ENCODE assay signal across 10 mouse cellular contexts in the genomic region with DNA sequence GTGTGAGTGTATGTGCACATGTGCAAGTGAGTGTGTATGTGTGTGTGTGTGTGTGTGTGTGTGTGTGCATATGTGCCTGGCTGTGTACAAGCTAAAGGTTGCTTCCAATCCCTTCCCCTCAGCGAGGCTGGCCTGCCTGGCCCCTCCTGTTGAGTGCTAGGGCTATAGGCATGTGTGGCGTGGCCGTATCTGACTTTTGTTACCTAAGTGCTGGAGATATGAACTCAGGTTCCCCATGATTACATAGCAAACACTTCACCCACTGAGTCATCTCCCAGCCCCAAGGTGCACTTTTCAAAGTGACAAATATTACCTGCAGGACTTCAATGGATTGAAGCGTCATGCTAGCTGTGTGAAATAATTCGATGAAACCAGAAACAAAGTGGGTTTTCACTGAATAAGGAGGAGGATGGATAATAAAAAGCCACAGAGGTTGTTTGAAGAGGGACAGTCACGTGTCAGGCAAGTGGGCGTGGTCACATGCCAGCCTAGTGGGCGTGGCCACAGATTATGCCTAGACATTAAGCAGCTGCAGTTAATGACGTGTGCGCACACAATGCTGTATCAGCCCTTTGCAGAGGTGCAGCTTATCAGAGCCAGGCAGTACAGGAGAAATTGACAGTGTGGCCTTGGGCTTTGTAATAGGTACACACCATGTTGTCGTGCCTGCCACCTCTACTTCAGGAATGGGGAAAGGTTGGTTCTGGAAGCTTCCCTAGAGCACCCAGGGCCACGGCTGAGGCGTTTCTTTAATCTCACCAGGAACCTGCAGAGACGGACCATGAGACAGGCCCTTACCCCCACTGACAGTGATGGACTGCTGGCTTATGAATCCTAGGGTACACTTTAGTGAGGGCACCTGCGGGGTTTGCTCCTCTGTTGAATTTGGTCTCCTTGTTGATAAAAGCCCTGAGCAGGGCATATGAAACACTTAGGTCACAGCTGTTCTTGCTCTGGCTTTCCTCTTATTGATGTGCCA.
DNase-seq lines count a peak whose midpoint lies in the region; ATAC-seq and TF ChIP-seq lines count a peak whose summit lies in the region.
"Had no signal": no experiment of that assay in that cellular context is flagged by ENCODE, and none has a peak within 500 bp of the region (broad histone marks: within the 10 kb centered on the region; RNA-seq: fewer than 3 reads in every experiment).

No protein-coding gene starts in this region.

- no peaks in the 10 kb centered on the region for H3K36me3 ChIP-seq in heart, embryonic 12.5 days
- no peaks in the 10 kb centered on the region for H3K36me3 ChIP-seq in heart, adult 2 months (ENCODE audit: control insufficient read depth, insufficient read depth, low read length)
- no peaks in the 10 kb centered on the region for H3K36me3 ChIP-seq in lung, embryonic 15.5 days
- H3K36me3 ChIP-seq in splenic B cell, adult 2 months (ENCODE audit: control insufficient read depth, insufficient read depth, low read length, poor library complexity, severe bottlenecking): no peaks in the 10 kb centered on the region; the same call in 1 of the 2 replicates
- H3K36me3 ChIP-seq in kidney, embryonic 16.5 days (ENCODE audit: insufficient read depth, low read length): no peaks in the 10 kb centered on the region
- H3K36me3 ChIP-seq: midbrain, embryonic 15.5 days had no signal

- DNase-seq in heart, adult 2 months: no peak
- peak; percentile 12 for DNase-seq in splenic B cell, adult 2 months (ENCODE audit: low read depth, low spot score)
- DNase-seq in gastrocnemius, postnatal 36 days: no peak
- no peak for DNase-seq in kidney, postnatal 25 days
- DNase-seq: right cerebral cortex, postnatal 4 days had no signal

- WGBS in heart, embryonic 12.5 days: 58% methylated on average over 15 of the region's 15 CpGs
- 83% methylated on average over 15 of the region's 15 CpGs for WGBS in heart, adult 2 months
- 56% methylated on average over 15 of the region's 15 CpGs for WGBS in lung, embryonic 15.5 days
- WGBS in kidney, embryonic 16.5 days: 73% methylated on average over 15 of the region's 15 CpGs

- no peak overlapping the region for H3K4me2 ChIP-seq in heart, embryonic 12.5 days
- peak overlapping the region; percentile 1; the same call in 1 of the 2 replicates for H3K4me2 ChIP-seq in lung, embryonic 15.5 days
- no peak overlapping the region for H3K4me2 ChIP-seq in kidney, embryonic 16.5 days (replicated peaks; ENCODE audit: low read depth, low read length)
- H3K4me2 ChIP-seq: midbrain, embryonic 15.5 days had no signal

- TF ChIP-seq CTCF in heart, adult 2 months (IDR thresholded peaks at IDR 0.05): no peak

- H3K4me3 ChIP-seq in heart, embryonic 12.5 days: no peak overlapping the region
- no peak overlapping the region for H3K4me3 ChIP-seq in heart, adult 2 months
- H3K4me3 ChIP-seq in lung, embryonic 15.5 days: no peak overlapping the region
- no peak overlapping the region for H3K4me3 ChIP-seq in kidney, embryonic 16.5 days (ENCODE audit: low read length)
- H3K4me3 ChIP-seq: midbrain, embryonic 15.5 days had no signal

- TF ChIP-seq EP300 in heart, adult 2 months (IDR thresholded peaks at IDR 0.05; ENCODE audit: insufficient read depth, low read depth, low read length): no peak

- H3K4me1 ChIP-seq in heart, embryonic 12.5 days (replicated peaks): peaks cover 29% of the 10 kb centered on the region
- H3K4me1 ChIP-seq in heart, adult 2 months (ENCODE audit: control insufficient read depth, insufficient read depth, low read length): no peaks in the 10 kb centered on the region; the same call in 1 of the 2 replicates
- H3K4me1 ChIP-seq in lung, embryonic 15.5 days: peaks cover 37% of the 10 kb centered on the region
- peaks cover 21% of the 10 kb centered on the region for H3K4me1 ChIP-seq in kidney, embryonic 16.5 days (ENCODE audit: insufficient read depth, low read length)

- intact Hi-C loops in heart, adult 2 months (cut with DNase I): no loop called here
- intact Hi-C loops in gastrocnemius, postnatal 36 days (cut with DNase I): no loop called here

- no peaks in the 10 kb centered on the region for H3K9me3 ChIP-seq in heart, embryonic 12.5 days (replicated peaks)
- no peaks in the 10 kb centered on the region for H3K9me3 ChIP-seq in lung, embryonic 15.5 days
- no peaks in the 10 kb centered on the region for H3K9me3 ChIP-seq in kidney, embryonic 16.5 days (ENCODE audit: low read length)
- H3K9me3 ChIP-seq: midbrain, embryonic 15.5 days had no signal

- no peaks in the 10 kb centered on the region for H3K79me2 ChIP-seq in heart, adult 2 months (replicated peaks; ENCODE audit: control insufficient read depth, insufficient read depth, low read length)

- peak; percentile 85 for ATAC-seq in heart, embryonic 12.5 days (ENCODE audit: insufficient number of reproducible peaks, low FRiP score)
- peak; percentile 19; the same call in 1 of the 2 replicates for ATAC-seq in granulocyte monocyte progenitor cell, adult 5-6 weeks (replicated peaks; ENCODE audit: poor library complexity, severe bottlenecking)
- ATAC-seq in lung, embryonic 15.5 days (ENCODE audit: borderline replicate concordance, extremely low read depth, low FRiP score, low TSS enrichment): peak; percentile 67
- ATAC-seq in kidney, embryonic 16.5 days (ENCODE audit: low FRiP score, low TSS enrichment): no peak
- ATAC-seq: midbrain, embryonic 15.5 days had no signal

- no peaks in the 10 kb centered on the region; the same call in 1 of the 2 replicates for H3K27me3 ChIP-seq in heart, embryonic 12.5 days (replicated peaks)
- H3K27me3 ChIP-seq in heart, adult 2 months (ENCODE audit: control insufficient read depth, insufficient read depth, low read length): no peaks in the 10 kb centered on the region
- peaks cover 3% of the 10 kb centered on the region; the same call in 1 of the 2 replicates for H3K27me3 ChIP-seq in lung, embryonic 15.5 days
- no peaks in the 10 kb centered on the region for H3K27me3 ChIP-seq in splenic B cell, adult 2 months (ENCODE audit: control insufficient read depth, insufficient read depth, low read length, poor library complexity, severe bottlenecking)
- peaks cover 9% of the 10 kb centered on the region; the same call in 1 of the 2 replicates for H3K27me3 ChIP-seq in kidney, embryonic 16.5 days (ENCODE audit: insufficient read depth, low read length)

- TF ChIP-seq POLR2A in heart, adult 2 months (IDR thresholded peaks at IDR 0.05; ENCODE audit: insufficient read depth, low read depth, low read length): no peak

- H3K27ac ChIP-seq in heart, embryonic 12.5 days (ENCODE audit: poor library complexity, severe bottlenecking): no peak overlapping the region
- no peak overlapping the region for H3K27ac ChIP-seq in heart, adult 2 months
- H3K27ac ChIP-seq in lung, embryonic 15.5 days: peak overlapping the region; percentile 21; the same call in 1 of the 2 replicates
- H3K27ac ChIP-seq in kidney, embryonic 16.5 days (ENCODE audit: low read length): no peak overlapping the region
- H3K27ac ChIP-seq: midbrain, embryonic 15.5 days had no signal

- no peak overlapping the region for H3K9ac ChIP-seq in heart, embryonic 12.5 days
- no peak overlapping the region for H3K9ac ChIP-seq in heart, adult 2 months (ENCODE audit: low read depth, low read length)
- no peak overlapping the region for H3K9ac ChIP-seq in lung, embryonic 15.5 days
- H3K9ac ChIP-seq in kidney, embryonic 16.5 days (replicated peaks; ENCODE audit: low read length): no peak overlapping the region
- H3K9ac ChIP-seq: midbrain, embryonic 15.5 days had no signal
